Mouse (Mus musculus) c-Kit-positive CD71-positive TER-119-positive erythroid progenitor cells, embryonic 14.5 days (primary cell): ENCODE results near the gene Slc23a2.

ENCODE experiments used
- DNase-seq: peaks from one replicate; pipeline ENCODE4 v3.0.0-alpha.2; 2013; ENCODE audit warnings: low spot score

Slc23a2 gene

DNA sequence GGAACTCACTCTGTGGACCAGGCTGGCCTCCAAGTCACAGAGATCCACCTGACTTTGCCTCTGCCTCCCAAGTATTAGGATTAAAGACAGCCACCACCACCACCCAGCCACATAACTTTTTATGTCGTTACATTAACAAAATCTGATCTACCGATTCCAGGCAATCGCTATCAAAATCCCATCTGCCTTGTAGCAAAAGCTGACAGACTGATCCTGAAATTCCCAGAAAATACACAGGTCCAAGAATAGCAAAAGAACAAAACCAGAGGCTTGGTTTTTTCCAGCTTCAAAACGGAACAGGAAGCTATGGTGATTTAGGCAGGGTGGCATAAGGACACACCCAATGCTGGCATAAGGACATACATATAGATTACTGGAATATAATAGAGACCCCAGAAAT is 10.2 kb downstream of the Slc23a2 start:
- no peak for DNase-seq

DNA sequence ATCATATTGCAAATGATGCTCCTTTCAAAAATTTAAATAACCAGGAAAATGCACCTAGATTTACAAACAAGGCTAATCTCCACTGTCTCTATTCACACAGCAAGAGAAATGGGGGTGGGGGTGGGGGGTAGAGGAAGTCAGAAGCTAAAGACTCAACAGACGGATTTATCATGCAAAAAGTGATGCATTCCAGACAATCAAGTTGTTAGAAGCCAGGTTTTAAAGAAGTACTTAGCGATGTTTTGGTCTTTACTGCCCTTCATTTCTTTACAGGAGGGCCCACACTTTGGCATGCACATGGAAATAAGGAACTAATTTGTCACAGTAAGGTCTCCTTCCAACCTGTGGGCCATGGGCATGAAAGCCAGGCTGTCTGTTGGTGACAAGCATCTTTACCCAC is 11.5 kb downstream of the Slc23a2 start:
- DNase-seq, result no peak

GRCm38 (mm10) chr2:132131266-132131665 is 13.6 kb downstream of the Slc23a2 start:
- DNase-seq, result peak; percentile 37

DNA sequence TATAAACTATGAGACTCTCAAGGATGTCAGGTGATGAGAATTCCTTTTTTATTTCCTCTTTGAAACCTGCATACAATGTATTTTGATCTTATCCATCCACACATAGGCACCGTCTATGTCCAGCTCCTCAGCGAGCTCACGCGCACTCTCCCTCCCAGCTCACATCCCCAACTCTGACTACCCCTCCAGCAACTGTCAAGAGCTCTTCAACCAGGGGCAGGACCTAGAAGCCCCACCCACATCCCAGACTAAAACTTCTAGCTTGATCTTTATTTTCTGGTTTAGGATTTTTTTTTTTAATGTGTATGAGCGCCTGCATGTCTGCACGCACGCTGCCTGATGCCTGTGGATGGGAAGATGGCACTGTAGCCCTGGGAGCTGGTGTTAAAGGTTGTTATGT is 14.9 kb downstream of the Slc23a2 start:
- no peak for DNase-seq

- no peak for DNase-seq
These were observed 15.7 kb downstream of the Slc23a2 start for GRCm38 (mm10) chr2:132129247-132129646.

GRCm38 (mm10) chr2:132127904-132128303 is 17.0 kb downstream of the Slc23a2 start:
- DNase-seq, result no peak

- DNase-seq, result no peak
These were observed 18.6 kb downstream of the Slc23a2 start for GRCm38 (mm10) chr2:132126292-132126691.

DNA sequence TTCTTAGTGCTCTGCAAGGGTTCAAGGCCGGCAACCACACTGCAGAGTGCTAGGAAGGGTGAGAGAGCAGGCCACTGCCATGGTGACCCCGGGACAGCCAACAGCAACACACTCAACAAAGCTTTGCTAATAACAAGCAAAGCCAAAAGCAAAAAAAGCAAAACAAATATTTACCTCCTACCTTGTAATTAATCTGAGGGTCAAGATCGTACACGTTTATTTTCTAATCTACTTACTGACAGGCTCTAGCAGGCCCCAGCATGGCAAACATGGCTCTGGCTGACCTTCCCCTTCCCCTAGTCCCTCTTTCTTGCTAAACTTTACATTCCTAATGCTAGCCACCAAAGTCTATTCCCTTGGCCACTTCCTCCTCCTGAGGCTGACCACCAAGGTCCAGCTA is 21.8 kb downstream of the Slc23a2 start:
- DNase-seq, result no peak

- no peak for DNase-seq
These were observed 23.9 kb downstream of the Slc23a2 start for GRCm38 (mm10) chr2:132121050-132121449.

- no peak for DNase-seq
These were observed 26.3 kb downstream of the Slc23a2 start for GRCm38 (mm10) chr2:132118646-132119045.

- DNase-seq, result no peak
These were observed 29.0 kb downstream of the Slc23a2 start for GRCm38 (mm10) chr2:132115936-132116335.

DNA sequence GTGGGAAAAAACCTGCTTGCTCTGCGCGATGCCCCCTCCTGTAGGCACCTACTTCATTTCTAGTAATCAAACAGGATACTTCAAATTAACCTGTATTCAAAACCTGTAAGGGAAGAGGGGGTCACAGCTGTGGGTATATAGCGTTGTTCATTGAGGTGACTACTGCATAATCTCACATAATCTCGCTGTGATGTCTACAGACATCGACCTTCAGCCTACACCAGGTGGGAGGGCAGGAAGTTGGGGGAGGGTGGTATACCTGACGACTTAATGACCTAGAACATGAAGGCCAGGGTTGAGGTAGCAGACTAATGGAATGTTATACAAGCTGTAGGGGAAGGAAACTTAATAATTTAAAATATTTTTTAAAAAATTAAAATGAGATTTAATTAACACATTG is 29.6 kb downstream of the Slc23a2 start:
- DNase-seq, result no peak

- DNase-seq, result peak; percentile 53
These were observed 30.7 kb downstream of the Slc23a2 start for GRCm38 (mm10) chr2:132113962-132114759.

- no peak for DNase-seq
These were observed 32.6 kb downstream of the Slc23a2 start for GRCm38 (mm10) chr2:132112319-132112718.

DNA sequence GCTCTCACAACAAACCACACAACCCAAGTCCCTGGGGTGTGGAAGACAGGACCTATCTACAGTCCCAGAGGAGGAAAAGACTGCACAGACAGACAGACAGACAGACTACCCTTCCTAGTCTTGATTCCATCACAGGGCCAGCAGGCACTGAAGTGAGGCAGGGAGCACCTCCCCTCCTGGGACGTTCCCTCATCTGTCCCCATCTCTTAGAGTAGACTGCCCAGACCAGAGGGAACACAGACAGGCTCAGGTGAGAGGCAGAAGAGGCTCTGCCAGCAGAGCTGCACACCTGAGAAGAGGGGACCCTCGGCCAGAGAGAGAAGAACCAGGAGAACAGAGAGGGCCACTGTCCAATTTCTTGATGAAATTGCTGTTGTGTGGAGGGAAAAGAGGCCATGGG is 33.0 kb downstream of the Slc23a2 start:
- no peak for DNase-seq

GRCm38 (mm10) chr2:132111266-132111665 is 33.6 kb downstream of the Slc23a2 start:
- no peak for DNase-seq

DNA sequence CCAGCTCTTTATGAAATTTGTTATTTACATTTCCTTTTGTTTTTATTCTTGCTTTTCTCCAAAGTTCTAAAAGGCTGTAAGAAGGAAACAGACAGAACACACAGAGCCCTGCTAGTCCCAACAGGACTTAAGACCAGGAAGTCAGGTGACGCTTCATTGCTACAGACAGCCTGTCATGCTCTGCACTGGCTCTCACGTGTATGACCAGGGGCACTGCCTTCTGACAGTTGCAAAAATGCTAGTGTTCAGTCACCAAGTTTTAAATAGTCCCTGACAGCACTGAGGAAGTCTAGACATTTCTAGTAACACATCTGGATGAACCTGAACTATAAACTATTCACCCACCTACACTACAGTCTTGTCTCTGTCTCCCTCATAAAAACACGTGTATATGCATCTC is 34.2 kb downstream of the Slc23a2 start:
- no peak for DNase-seq

GRCm38 (mm10) chr2:132108988-132109387 is 35.9 kb downstream of the Slc23a2 start:
- no peak for DNase-seq

GRCm38 (mm10) chr2:132107611-132108010 is 37.3 kb downstream of the Slc23a2 start:
- no peak for DNase-seq

DNA sequence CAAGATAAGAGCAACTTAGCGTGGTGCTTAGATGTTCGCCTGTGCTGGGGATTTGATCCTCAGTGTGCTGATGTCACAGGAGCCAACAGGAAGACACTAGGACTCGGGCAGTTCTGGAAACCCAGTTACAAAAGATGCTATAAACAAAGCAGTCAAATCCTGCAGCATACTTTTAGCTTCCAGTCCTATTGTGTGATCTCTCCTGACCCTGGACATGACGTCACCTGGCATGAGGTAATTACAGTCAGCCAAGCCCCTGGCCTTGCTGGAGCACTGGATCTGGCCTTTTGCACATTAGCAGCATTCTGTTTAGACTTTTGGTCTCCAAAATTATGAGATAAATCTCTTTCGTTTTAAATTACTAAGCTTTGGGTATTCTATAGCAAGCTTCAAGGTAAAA is 38.8 kb downstream of the Slc23a2 start:
- DNase-seq, result no peak

GRCm38 (mm10) chr2:132103265-132103664 is 41.6 kb downstream of the Slc23a2 start:
- no peak for DNase-seq

- no peak for DNase-seq
These were observed 42.3 kb downstream of the Slc23a2 start for GRCm38 (mm10) chr2:132102505-132103130.

DNA sequence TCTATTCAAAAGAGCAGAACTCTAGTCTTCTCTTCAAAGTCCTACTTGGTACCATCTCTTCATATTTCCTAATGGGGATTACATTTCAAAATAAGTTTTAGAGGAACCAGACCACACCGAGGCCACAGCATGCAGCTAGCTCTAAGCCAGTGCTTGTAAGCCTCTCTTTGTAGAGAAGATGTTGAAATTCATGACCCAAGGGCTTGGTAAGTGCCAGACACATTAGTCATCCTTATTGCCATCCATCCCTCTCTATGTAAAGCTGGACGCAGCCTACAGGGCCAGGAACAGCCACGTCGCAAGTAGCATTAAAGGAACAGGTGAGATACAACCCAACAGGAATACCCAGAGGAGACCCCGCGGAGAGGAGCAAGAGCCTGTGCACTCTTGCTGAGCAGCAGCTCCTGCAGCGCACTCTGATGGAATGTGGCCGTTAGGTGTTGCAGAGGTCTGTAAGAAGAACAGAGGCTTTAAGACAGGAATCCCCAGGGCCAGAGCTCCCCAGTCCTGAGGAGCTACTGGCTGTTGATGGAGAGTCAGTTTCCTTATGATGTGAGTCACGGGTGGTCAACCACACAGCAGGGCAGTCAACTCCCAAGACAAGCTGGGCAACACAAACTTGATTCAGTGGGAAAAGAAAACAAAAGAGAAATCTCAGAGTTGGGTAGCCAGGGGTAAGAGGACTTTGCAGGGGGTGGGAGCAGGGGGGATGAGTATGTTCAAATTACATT is 45.8 kb downstream of the Slc23a2 start:
- no peak for DNase-seq
